ENCODE assay signal across 9 mouse cellular contexts in genomic region chr11:113666648-113667047, GRCm38 (mm10). TPM values are rescaled to one million over a fixed set of nuclear protein-coding genes. Genes with fewer than 3 reads are reported as not detected.
DNase-seq lines count a peak whose midpoint lies in the region; ATAC-seq and TF ChIP-seq lines count a peak whose summit lies in the region.
"Had no signal": no experiment of that assay in that cellular context is flagged by ENCODE, and none has a peak within 500 bp of the region (broad histone marks: within the 10 kb centered on the region; RNA-seq: fewer than 3 reads in every experiment).

No protein-coding gene starts in this region.

- peak; percentile 46 for DNase-seq in lung, embryonic 14.5 days
- DNase-seq in lung, adult 2 months, result no peak
- peak; percentile 29 to 60 for DNase-seq in thymus, postnatal 36 days
- DNase-seq in cerebellum, adult 11 months, result no peak
- DNase-seq in midbrain, postnatal 0 days (ENCODE audit: low spot score), result no peak
- DNase-seq in MN1 (ENCODE audit: low spot score), result no peak

- 38% methylated on average over 10 of the region's 10 CpGs for WGBS in lung, embryonic 14.5 days
- WGBS in lung, adult 2 months, result 30% methylated on average over 10 of the region's 10 CpGs
- 26% methylated on average over 10 of the region's 10 CpGs for WGBS in intestine, postnatal 0 days
- 40% methylated on average over 10 of the region's 10 CpGs for WGBS in lung, embryonic 15.5 days
- 70% methylated on average over 10 of the region's 10 CpGs for WGBS in midbrain, postnatal 0 days

- H3K36me3 ChIP-seq in lung, embryonic 14.5 days (ENCODE audit: insufficient read depth), result peaks cover 55% of the 10 kb centered on the region
- peaks cover 20% of the 10 kb centered on the region for H3K36me3 ChIP-seq in intestine, postnatal 0 days (ENCODE audit: control insufficient read depth, insufficient read depth)
- peaks cover 45% of the 10 kb centered on the region for H3K36me3 ChIP-seq in lung, embryonic 15.5 days
- peaks cover 24% of the 10 kb centered on the region for H3K36me3 ChIP-seq in midbrain, postnatal 0 days (ENCODE audit: insufficient read depth, low read length)

- ATAC-seq in lung, embryonic 14.5 days (ENCODE audit: insufficient read depth), result peak; percentile 35; the same call in 1 of the 2 replicates
- ATAC-seq in intestine, postnatal 0 days, result peak; percentile 76
- ATAC-seq in lung, embryonic 15.5 days (ENCODE audit: borderline replicate concordance, extremely low read depth, low FRiP score, low TSS enrichment), result peak; percentile 37; the same call in 1 of the 2 replicates
- ATAC-seq in midbrain, postnatal 0 days (ENCODE audit: low FRiP score), result no peak

- TF ChIP-seq CTCF in lung, embryonic 14.5 days (IDR thresholded peaks at IDR 0.05; ENCODE audit: low read depth), result no peak
- no peak for TF ChIP-seq CTCF in lung, adult 2 months (IDR thresholded peaks at IDR 0.05; ENCODE audit: insufficient read depth, low read length)
- no peak for TF ChIP-seq CTCF in intestine, postnatal 0 days (IDR thresholded peaks at IDR 0.05; ENCODE audit: low read depth)
- TF ChIP-seq CTCF in midbrain, postnatal 0 days (IDR thresholded peaks at IDR 0.05), result no peak

- H3K27ac ChIP-seq in lung, embryonic 14.5 days (ENCODE audit: low read depth), result peak overlapping the region; percentile 63; the same call in 1 of the 2 replicates
- peak overlapping the region; percentile 63 for H3K27ac ChIP-seq in intestine, postnatal 0 days (ENCODE audit: low read depth, low read length)
- H3K27ac ChIP-seq in lung, embryonic 15.5 days, result peak overlapping the region; percentile 35; the same call in 1 of the 2 replicates
- no peak overlapping the region for H3K27ac ChIP-seq in midbrain, postnatal 0 days (ENCODE audit: low read depth, low read length)
- H3K27ac ChIP-seq: limb, embryonic 10.5 days had no signal

- H3K4me3 ChIP-seq in lung, embryonic 14.5 days (ENCODE audit: low read depth, low read length), result no peak overlapping the region
- H3K4me3 ChIP-seq in lung, adult 2 months (replicated peaks; ENCODE audit: extremely low read depth, low read depth, low read length), result no peak overlapping the region
- H3K4me3 ChIP-seq in intestine, postnatal 0 days (ENCODE audit: low read depth, low read length), result no peak overlapping the region
- no peak overlapping the region for H3K4me3 ChIP-seq in lung, embryonic 15.5 days
- H3K4me3 ChIP-seq in midbrain, postnatal 0 days (ENCODE audit: low read depth, low read length), result no peak overlapping the region
- H3K4me3 ChIP-seq: limb, embryonic 10.5 days had no signal

- H3K9me3 ChIP-seq in lung, embryonic 14.5 days (ENCODE audit: low read depth, low read length), result no peaks in the 10 kb centered on the region
- no peaks in the 10 kb centered on the region for H3K9me3 ChIP-seq in intestine, postnatal 0 days (ENCODE audit: control insufficient read depth)
- no peaks in the 10 kb centered on the region for H3K9me3 ChIP-seq in lung, embryonic 15.5 days
- no peaks in the 10 kb centered on the region for H3K9me3 ChIP-seq in midbrain, postnatal 0 days (ENCODE audit: low read length)
- H3K9me3 ChIP-seq: limb, embryonic 10.5 days had no signal

- no peak overlapping the region; the same call in 1 of the 2 replicates for H3K9ac ChIP-seq in lung, embryonic 14.5 days
- no peak overlapping the region for H3K9ac ChIP-seq in intestine, postnatal 0 days (ENCODE audit: low read depth, low read length)
- H3K9ac ChIP-seq in lung, embryonic 15.5 days, result no peak overlapping the region
- no peak overlapping the region for H3K9ac ChIP-seq in midbrain, postnatal 0 days (replicated peaks; ENCODE audit: low read length, poor library complexity, severe bottlenecking)

- no peaks in the 10 kb centered on the region for H3K27me3 ChIP-seq in lung, embryonic 14.5 days (ENCODE audit: insufficient read depth, low read length)
- no peaks in the 10 kb centered on the region for H3K27me3 ChIP-seq in intestine, postnatal 0 days (replicated peaks; ENCODE audit: control insufficient read depth, insufficient read depth, low read length)
- H3K27me3 ChIP-seq in lung, embryonic 15.5 days, result no peaks in the 10 kb centered on the region
- no peaks in the 10 kb centered on the region for H3K27me3 ChIP-seq in midbrain, postnatal 0 days (ENCODE audit: insufficient read depth, low read length)

- no peak for TF ChIP-seq POLR2A in lung, adult 2 months (IDR thresholded peaks at IDR 0.05; ENCODE audit: borderline replicate concordance, extremely low read depth, low read depth, low read length)

- 0 out of 2 replicates have a peak, but pooled peaks cover 3% of the 10 kb centered on the region for H3K4me1 ChIP-seq in lung, embryonic 14.5 days (ENCODE audit: insufficient read depth)
- peaks cover 16% of the 10 kb centered on the region for H3K4me1 ChIP-seq in lung, adult 2 months (ENCODE audit: control insufficient read depth, insufficient read depth, low read length)
- 0 out of 2 replicates have a peak, but pooled peaks cover 4% of the 10 kb centered on the region for H3K4me1 ChIP-seq in intestine, postnatal 0 days (replicated peaks; ENCODE audit: control insufficient read depth, insufficient read depth, low read length)
- H3K4me1 ChIP-seq in lung, embryonic 15.5 days, result peaks cover 22% of the 10 kb centered on the region
- no peaks in the 10 kb centered on the region for H3K4me1 ChIP-seq in midbrain, postnatal 0 days (ENCODE audit: insufficient read depth, low read length)

- no peak overlapping the region for H3K4me2 ChIP-seq in lung, embryonic 14.5 days
- H3K4me2 ChIP-seq in intestine, postnatal 0 days (replicated peaks; ENCODE audit: low read depth), result peak overlapping the region; percentile 45
- H3K4me2 ChIP-seq in lung, embryonic 15.5 days, result no peak overlapping the region
- no peak overlapping the region for H3K4me2 ChIP-seq in midbrain, postnatal 0 days (ENCODE audit: low read depth, low read length, poor library complexity, severe bottlenecking)

RNA-seq across cellular contexts. Expression of gene Slc39a11, which starts 16.8 kb away (rescaled TPM):
- 19.6 and 21.8 TPM in 2 replicates for polyA plus RNA-seq in lung, embryonic 14.5 days (2014; fragmentation: Nextera tagmentation; extraction: Ambion mirVana)
- polyA plus RNA-seq in lung, adult 2 months (2012; rRNA removed), result 15.3 and 16.9 TPM in 2 replicates
- polyA plus RNA-seq in intestine, postnatal 0 days (2015; fragmentation: Nextera tagmentation; extraction: Ambion mirVana), result 50.7 and 54.7 TPM in 2 replicates
- 23.7 and 24.5 TPM in 2 replicates for polyA plus RNA-seq in lung, embryonic 15.5 days (2015; fragmentation: Nextera tagmentation; extraction: Ambion mirVana)
- total RNA-seq in midbrain, postnatal 0 days (2014; rRNA removed), result 56.0 and 62.5 TPM in 2 replicates
- polyA plus RNA-seq in midbrain, postnatal 0 days (2015; fragmentation: Nextera tagmentation; extraction: Ambion mirVana), result 35.9 and 40.4 TPM in 2 replicates

RNA-seq across cellular contexts. Expression of gene Fam104a, which starts 17.3 kb away (rescaled TPM):
- polyA plus RNA-seq in lung, embryonic 14.5 days (2014; fragmentation: Nextera tagmentation; extraction: Ambion mirVana), result 46.6 and 52.0 TPM in 2 replicates
- 21.2 and 31.7 TPM in 2 replicates for polyA plus RNA-seq in lung, adult 2 months (2012; rRNA removed)
- polyA plus RNA-seq in intestine, postnatal 0 days (2015; fragmentation: Nextera tagmentation; extraction: Ambion mirVana), result 40.0 and 41.9 TPM in 2 replicates
- polyA plus RNA-seq in lung, embryonic 15.5 days (2015; fragmentation: Nextera tagmentation; extraction: Ambion mirVana), result 43.7 and 44.6 TPM in 2 replicates
- 29.5 and 30.1 TPM in 2 replicates for total RNA-seq in midbrain, postnatal 0 days (2014; rRNA removed)
- polyA plus RNA-seq in midbrain, postnatal 0 days (2015; fragmentation: Nextera tagmentation; extraction: Ambion mirVana), result 46.3 and 48.7 TPM in 2 replicates

RNA-seq across cellular contexts. Expression of gene D11Wsu47e, which starts 17.6 kb away (rescaled TPM):
- 20.9 and 22.9 TPM in 2 replicates for polyA plus RNA-seq in lung, embryonic 14.5 days (2014; fragmentation: Nextera tagmentation; extraction: Ambion mirVana)
- polyA plus RNA-seq in lung, adult 2 months (2012; rRNA removed), result 6.2 and 7.1 TPM in 2 replicates
- polyA plus RNA-seq in intestine, postnatal 0 days (2015; fragmentation: Nextera tagmentation; extraction: Ambion mirVana), result 9.0 and 9.6 TPM in 2 replicates
- 19.7 and 20.6 TPM in 2 replicates for polyA plus RNA-seq in lung, embryonic 15.5 days (2015; fragmentation: Nextera tagmentation; extraction: Ambion mirVana)
- total RNA-seq in midbrain, postnatal 0 days (2014; rRNA removed), result 19.5 and 26.8 TPM in 2 replicates
- polyA plus RNA-seq in midbrain, postnatal 0 days (2015; fragmentation: Nextera tagmentation; extraction: Ambion mirVana), result 27.8 and 27.9 TPM in 2 replicates

RNA-seq across cellular contexts. Expression of gene Cog1, which starts 17.7 kb away (rescaled TPM):
- polyA plus RNA-seq in lung, embryonic 14.5 days (2014; fragmentation: Nextera tagmentation; extraction: Ambion mirVana), result 28.4 and 28.8 TPM in 2 replicates
- 43.9 and 45.9 TPM in 2 replicates for polyA plus RNA-seq in lung, adult 2 months (2012; rRNA removed)
- 19.6 and 20.9 TPM in 2 replicates for polyA plus RNA-seq in intestine, postnatal 0 days (2015; fragmentation: Nextera tagmentation; extraction: Ambion mirVana)
- polyA plus RNA-seq in lung, embryonic 15.5 days (2015; fragmentation: Nextera tagmentation; extraction: Ambion mirVana), result 26.5 and 27.7 TPM in 2 replicates
- 55.8 and 59.0 TPM in 2 replicates for total RNA-seq in midbrain, postnatal 0 days (2014; rRNA removed)
- polyA plus RNA-seq in midbrain, postnatal 0 days (2015; fragmentation: Nextera tagmentation; extraction: Ambion mirVana), result 28.3 and 31.3 TPM in 2 replicates

RNA-seq across cellular contexts. Expression of gene Cpsf4l, which starts 43.2 kb away (rescaled TPM):
- 0.35 and 0.59 TPM in 2 replicates for polyA plus RNA-seq in lung, embryonic 14.5 days (2014; fragmentation: Nextera tagmentation; extraction: Ambion mirVana)
- polyA plus RNA-seq in lung, adult 2 months (2012; rRNA removed), result 0.09 TPM in 1 of 2 replicates, not detected in the other
- polyA plus RNA-seq in intestine, postnatal 0 days (2015; fragmentation: Nextera tagmentation; extraction: Ambion mirVana), result not detected in 2 replicates
- polyA plus RNA-seq in lung, embryonic 15.5 days (2015; fragmentation: Nextera tagmentation; extraction: Ambion mirVana), result 0.57 and 2.7 TPM in 2 replicates
- total RNA-seq in midbrain, postnatal 0 days (2014; rRNA removed), result 0.22 TPM in 1 of 2 replicates, not detected in the other
- polyA plus RNA-seq in midbrain, postnatal 0 days (2015; fragmentation: Nextera tagmentation; extraction: Ambion mirVana), result 0.20 TPM in 2 replicates

Comparison
In these comparisons a context has a peak if more than half of its experiments do, and no peak if none do; other contexts are left out.
1. DNase-seq: peak in lung, embryonic 14.5 days (single experiment) and thymus, postnatal 36 days (2 of 2); none in lung, adult 2 months (single experiment), cerebellum, adult 11 months (single experiment), midbrain, postnatal 0 days (single experiment) and MN1 (single experiment).